Mouse (Mus musculus): Measurements from ENCODE around the gene Papola. TPM values are rescaled to one million over a fixed set of nuclear protein-coding genes. Genes with fewer than 3 reads are reported as not detected.

The Papola gene
- polyA plus RNA-seq, 1 experiment: 78.6 TPM

GRCm38 (mm10) chr12:105857902-105858640, 73.6 kb downstream of the Papola start:
- TF ChIP-seq MYOD1 (IDR thresholded peaks at IDR 0.05; ENCODE audit: control insufficient read depth in 1 of 3, insufficient read length in 2 of 3, low read depth in 2 of 3): no peak
- TF ChIP-seq POLR2AphosphoS2 (IDR thresholded peaks at IDR 0.05; ENCODE audit: insufficient read length, low read depth): no peak
- TF ChIP-seq MAX (IDR thresholded peaks at IDR 0.05; ENCODE audit: low read depth): no peak
- no peak for TF ChIP-seq SRF (IDR thresholded peaks at IDR 0.05; ENCODE audit: control insufficient read depth, insufficient read length, low read depth)
- TF ChIP-seq REST (IDR thresholded peaks at IDR 0.05; ENCODE audit: insufficient read depth, insufficient read length): no peak
- no peak for TF ChIP-seq MYOG (IDR thresholded peaks at IDR 0.05; ENCODE audit: control insufficient read depth in 1 of 3, insufficient read depth in 1 of 3, insufficient read length in 2 of 3, low read depth in 2 of 3)
- TF ChIP-seq POLR2A (IDR thresholded peaks at IDR 0.05; ENCODE audit: insufficient read length, low read depth): no peak
- Histone ChIP-seq H3ac (ENCODE audit: control insufficient read depth, insufficient read length) (no peak overlapping the region), H3K4me3 (no peak overlapping the region), H3K79me2 (ENCODE audit: control insufficient read depth, insufficient read depth) (no peaks in the 10 kb centered on the region), H3K27me3 (ENCODE audit: control insufficient read depth, insufficient read depth, insufficient read length) (no peaks in the 10 kb centered on the region), H3K36me3 (ENCODE audit: control insufficient read depth, insufficient read depth) (no peaks in the 10 kb centered on the region), H3K4me2 (ENCODE audit: low read depth) (no peak overlapping the region)

- H3ac ChIP-seq (ENCODE audit: control insufficient read depth, insufficient read length): no peak overlapping the region
- H3K79me2 ChIP-seq (ENCODE audit: control insufficient read depth, insufficient read depth): no peaks in the 10 kb centered on the region
- no peaks in the 10 kb centered on the region for H3K27me3 ChIP-seq (ENCODE audit: control insufficient read depth, insufficient read depth, insufficient read length)
- no peaks in the 10 kb centered on the region for H3K36me3 ChIP-seq (ENCODE audit: control insufficient read depth, insufficient read depth)
- TF ChIP-seq POLR2AphosphoS2 (IDR thresholded peaks at IDR 0.05; ENCODE audit: insufficient read length, low read depth) (no peak), POLR2A (IDR thresholded peaks at IDR 0.05; ENCODE audit: insufficient read length, low read depth) (no peak), TCF12 (IDR thresholded peaks at IDR 0.05; ENCODE audit: insufficient read depth, poor library complexity, severe bottlenecking) (no peak), USF1 (IDR thresholded peaks at IDR 0.05; ENCODE audit: low read depth) (no peak), MAX (IDR thresholded peaks at IDR 0.05; ENCODE audit: low read depth) (no peak), MYOD1 (IDR thresholded peaks at IDR 0.05; ENCODE audit: control insufficient read depth in 1 of 3, insufficient read length in 2 of 3, low read depth in 2 of 3) (no peak), TCF3 (IDR thresholded peaks at IDR 0.05; ENCODE audit: insufficient read length, low read depth) (no peak), SRF (IDR thresholded peaks at IDR 0.05; ENCODE audit: control insufficient read depth, insufficient read length, low read depth) (no peak), MYOG (IDR thresholded peaks at IDR 0.05; ENCODE audit: control insufficient read depth in 1 of 3, insufficient read depth in 1 of 3, insufficient read length in 2 of 3, low read depth in 2 of 3) (no peak), E2F4 (IDR thresholded peaks at IDR 0.05; ENCODE audit: insufficient read depth) (no peak), CEBPB (IDR thresholded peaks at IDR 0.05; ENCODE audit: insufficient read depth, poor library complexity, severe bottlenecking) (no peak), REST (IDR thresholded peaks at IDR 0.05; ENCODE audit: insufficient read depth, insufficient read length) (no peak)
- H3K4me3 ChIP-seq: no peak overlapping the region
- H3K4me2 ChIP-seq (ENCODE audit: low read depth): no peak overlapping the region
Measured at GRCm38 (mm10) chr12:105862072-105862471, 77.6 kb downstream of the Papola start.

- no peak overlapping the region for H3K4me3 ChIP-seq
- H3K27me3 ChIP-seq (ENCODE audit: control insufficient read depth, insufficient read depth, insufficient read length): no peaks in the 10 kb centered on the region
- no peaks in the 10 kb centered on the region for H3K79me2 ChIP-seq (ENCODE audit: control insufficient read depth, insufficient read depth)
- TF ChIP-seq USF1 (IDR thresholded peaks at IDR 0.05; ENCODE audit: low read depth): no peak
- no peak for TF ChIP-seq SRF (IDR thresholded peaks at IDR 0.05; ENCODE audit: control insufficient read depth, insufficient read length, low read depth)
- TF ChIP-seq REST (IDR thresholded peaks at IDR 0.05; ENCODE audit: insufficient read depth, insufficient read length): no peak
- no peak for TF ChIP-seq TCF12 (IDR thresholded peaks at IDR 0.05; ENCODE audit: insufficient read depth, poor library complexity, severe bottlenecking)
- no peak for TF ChIP-seq MAX (IDR thresholded peaks at IDR 0.05; ENCODE audit: low read depth)
- no peak for TF ChIP-seq E2F4 (IDR thresholded peaks at IDR 0.05; ENCODE audit: insufficient read depth)
- TF ChIP-seq MYOD1 (IDR thresholded peaks at IDR 0.05; ENCODE audit: control insufficient read depth in 1 of 3, insufficient read length in 2 of 3, low read depth in 2 of 3): no peak
- TF ChIP-seq POLR2A (IDR thresholded peaks at IDR 0.05; ENCODE audit: insufficient read length, low read depth): no peak
- TF ChIP-seq CEBPB (IDR thresholded peaks at IDR 0.05; ENCODE audit: insufficient read depth, poor library complexity, severe bottlenecking): no peak
- TF ChIP-seq MYOG (IDR thresholded peaks at IDR 0.05; ENCODE audit: control insufficient read depth in 1 of 3, insufficient read depth in 1 of 3, insufficient read length in 2 of 3, low read depth in 2 of 3): no peak
- no peak for TF ChIP-seq POLR2AphosphoS2 (IDR thresholded peaks at IDR 0.05; ENCODE audit: insufficient read length, low read depth)
- no peak for TF ChIP-seq TCF3 (IDR thresholded peaks at IDR 0.05; ENCODE audit: insufficient read length, low read depth)
- no peak overlapping the region for H3K4me2 ChIP-seq (ENCODE audit: low read depth)
- no peak overlapping the region for H3ac ChIP-seq (ENCODE audit: control insufficient read depth, insufficient read length)
- no peaks in the 10 kb centered on the region for H3K36me3 ChIP-seq (ENCODE audit: control insufficient read depth, insufficient read depth)
Measured at GRCm38 (mm10) chr12:105862607-105863006, 78.1 kb downstream of the Papola start.

GRCm38 (mm10) chr12:105863436-105863835, 78.9 kb downstream of the Papola start:
- H3K4me2 ChIP-seq (ENCODE audit: low read depth): no peak overlapping the region
- H3K4me3 ChIP-seq: no peak overlapping the region
- no peak for TF ChIP-seq POLR2AphosphoS2 (IDR thresholded peaks at IDR 0.05; ENCODE audit: insufficient read length, low read depth)
- TF ChIP-seq MYOG (IDR thresholded peaks at IDR 0.05; ENCODE audit: control insufficient read depth in 1 of 3, insufficient read depth in 1 of 3, insufficient read length in 2 of 3, low read depth in 2 of 3): no peak
- TF ChIP-seq TCF12 (IDR thresholded peaks at IDR 0.05; ENCODE audit: insufficient read depth, poor library complexity, severe bottlenecking): no peak
- no peak for TF ChIP-seq USF1 (IDR thresholded peaks at IDR 0.05; ENCODE audit: low read depth)
- TF ChIP-seq MAX (IDR thresholded peaks at IDR 0.05; ENCODE audit: low read depth): no peak
- no peak for TF ChIP-seq SRF (IDR thresholded peaks at IDR 0.05; ENCODE audit: control insufficient read depth, insufficient read length, low read depth)
- no peak for TF ChIP-seq POLR2A (IDR thresholded peaks at IDR 0.05; ENCODE audit: insufficient read length, low read depth)
- no peak for TF ChIP-seq MYOD1 (IDR thresholded peaks at IDR 0.05; ENCODE audit: control insufficient read depth in 1 of 3, insufficient read length in 2 of 3, low read depth in 2 of 3)
- no peak for TF ChIP-seq E2F4 (IDR thresholded peaks at IDR 0.05; ENCODE audit: insufficient read depth)
- TF ChIP-seq REST (IDR thresholded peaks at IDR 0.05; ENCODE audit: insufficient read depth, insufficient read length): no peak
- no peak for TF ChIP-seq CEBPB (IDR thresholded peaks at IDR 0.05; ENCODE audit: insufficient read depth, poor library complexity, severe bottlenecking)
- H3ac ChIP-seq (ENCODE audit: control insufficient read depth, insufficient read length): no peak overlapping the region
- H3K27me3 ChIP-seq (ENCODE audit: control insufficient read depth, insufficient read depth, insufficient read length): no peaks in the 10 kb centered on the region
- no peaks in the 10 kb centered on the region for H3K79me2 ChIP-seq (ENCODE audit: control insufficient read depth, insufficient read depth)
- H3K36me3 ChIP-seq (ENCODE audit: control insufficient read depth, insufficient read depth): no peaks in the 10 kb centered on the region
